Mouse (Mus musculus) myocyte (in vitro differentiated cells): ENCODE measurements around the gene Lgr6.

ENCODE experiments used
- E2F4 ChIP-seq: IDR thresholded peaks from one replicate; pipeline ENCODE4 v1.6.1; 2011; ENCODE audit warnings: mild to moderate bottlenecking, control low read depth, moderate library complexity; ENCODE audit not compliant: insufficient read depth
- MAX ChIP-seq: IDR thresholded peaks from one replicate; pipeline ENCODE4 v1.6.1; 2011; ENCODE audit warnings: low read depth, mild to moderate bottlenecking, control low read depth
- MYOG ChIP-seq, 3 experiments: IDR thresholded peaks; one replicate each; pipeline ENCODE4 v1.6.1; 2011; ENCODE audit warnings: control low read depth in 2 of 3, low read depth in 2 of 3, mild to moderate bottlenecking in 2 of 3; ENCODE audit not compliant: insufficient read length in 2 of 3, control insufficient read depth in 1 of 3, insufficient read depth in 1 of 3
- POLR2A ChIP-seq: IDR thresholded peaks from one replicate; pipeline ENCODE4 v1.6.1; 2011; ENCODE audit warnings: low read depth, mild to moderate bottlenecking, control low read depth, moderate library complexity; ENCODE audit not compliant: insufficient read length
- POLR2AphosphoS2 ChIP-seq: IDR thresholded peaks from one replicate; pipeline ENCODE4 v1.6.1; 2011; ENCODE audit warnings: low read depth, control low read depth; ENCODE audit not compliant: insufficient read length
- USF1 ChIP-seq: IDR thresholded peaks from one replicate; pipeline ENCODE4 v1.6.1; 2011; ENCODE audit warnings: low read depth, mild to moderate bottlenecking, control low read depth, moderate library complexity

GRCm38 (mm10) chr1:135020281-135020940 is 84.7 kb downstream of the Lgr6 start:
- TF ChIP-seq USF1: no peak
- TF ChIP-seq POLR2A: no peak
- TF ChIP-seq MYOG (IDR thresholded peaks at IDR 0.05; ENCODE audit: control insufficient read depth in 1 of 3, insufficient read depth in 1 of 3, insufficient read length in 2 of 3, low read depth in 2 of 3): no peak
- TF ChIP-seq POLR2AphosphoS2: no peak
- TF ChIP-seq MAX: no peak
- no peak for TF ChIP-seq E2F4
